Mouse (Mus musculus): ENCODE data around the gene Olfm2. TPM values are rescaled to one million over a fixed set of nuclear protein-coding genes. Genes with fewer than 3 reads are reported as not detected.
A peak's percentile ranks its signal among the peaks of the same experiment; 100 is the strongest.

Gene Olfm2
- polyA plus RNA-seq, 1 experiment from 2014 or later, result 269 TPM

GRCm38 (mm10) chr9:20713478-20713987 lies 32.6 kb downstream of the Olfm2 start:
- H3K27me3 ChIP-seq (replicated peaks; ENCODE audit: control insufficient read depth, insufficient read depth, low read length), result no peaks in the 10 kb centered on the region
- H3K36me3 ChIP-seq (ENCODE audit: control insufficient read depth, insufficient read depth, low read length), result peaks cover 4% of the 10 kb centered on the region; the same call in 1 of the 2 replicates
- H3K4me2 ChIP-seq (ENCODE audit: low read length), result no peak overlapping the region
- H3K4me3 ChIP-seq (ENCODE audit: low read length), result no peak overlapping the region
- WGBS, result 12% methylated on average over 10 of the region's 11 CpGs
- H3K27ac ChIP-seq (ENCODE audit: low read depth, low read length), result peak overlapping the region; percentile 25
- peak overlapping the region; percentile 12 for H3K9ac ChIP-seq (ENCODE audit: low read depth, low read length)
- H3K9me3 ChIP-seq (ENCODE audit: control insufficient read depth, low read length), result no peaks in the 10 kb centered on the region
- ATAC-seq, result peak; percentile 77
- peaks cover 8% of the 10 kb centered on the region for H3K4me1 ChIP-seq (ENCODE audit: control insufficient read depth, insufficient read depth, low read depth, low read length)

GRCm38 (mm10) chr9:20712934-20713477 lies 33.1 kb downstream of the Olfm2 start:
- Histone ChIP-seq H3K27me3 (replicated peaks; ENCODE audit: control insufficient read depth, insufficient read depth, low read length) (no peaks in the 10 kb centered on the region), H3K9me3 (ENCODE audit: control insufficient read depth, low read length) (no peaks in the 10 kb centered on the region), H3K4me1 (ENCODE audit: control insufficient read depth, insufficient read depth, low read depth, low read length) (peaks cover 8% of the 10 kb centered on the region), H3K4me2 (ENCODE audit: low read length) (no peak overlapping the region), H3K27ac (ENCODE audit: low read depth, low read length) (peak overlapping the region; percentile 7), H3K36me3 (ENCODE audit: control insufficient read depth, insufficient read depth, low read length) (peaks cover 4% of the 10 kb centered on the region; the same call in 1 of the 2 replicates), H3K9ac (ENCODE audit: low read depth, low read length) (peak overlapping the region; percentile 10; the same call in 1 of the 2 replicates), H3K4me3 (ENCODE audit: low read length) (no peak overlapping the region)
- 44% methylated on average over 5 of the region's 5 CpGs for WGBS
- ATAC-seq, result peak; percentile 57

GRCm38 (mm10) chr9:20710471-20710870 lies 35.7 kb downstream of the Olfm2 start:
- peaks cover 4% of the 10 kb centered on the region; the same call in 1 of the 2 replicates for H3K36me3 ChIP-seq (ENCODE audit: control insufficient read depth, insufficient read depth, low read length)
- H3K9ac ChIP-seq (ENCODE audit: low read depth, low read length), result no peak overlapping the region
- no peak overlapping the region for H3K4me2 ChIP-seq (ENCODE audit: low read length)
- no peaks in the 10 kb centered on the region for H3K27me3 ChIP-seq (replicated peaks; ENCODE audit: control insufficient read depth, insufficient read depth, low read length)
- peaks cover 8% of the 10 kb centered on the region for H3K4me1 ChIP-seq (ENCODE audit: control insufficient read depth, insufficient read depth, low read depth, low read length)
- H3K9me3 ChIP-seq (ENCODE audit: control insufficient read depth, low read length), result no peaks in the 10 kb centered on the region
- ATAC-seq, result no peak
- 77% methylated on average over 3 of the region's 3 CpGs for WGBS
- no peak overlapping the region for H3K4me3 ChIP-seq (ENCODE audit: low read length)
- no peak overlapping the region for H3K27ac ChIP-seq (ENCODE audit: low read depth, low read length)

GRCm38 (mm10) chr9:20705981-20706380 lies 40.2 kb downstream of the Olfm2 start:
- peaks cover 7% of the 10 kb centered on the region for H3K4me1 ChIP-seq (ENCODE audit: control insufficient read depth, insufficient read depth, low read depth, low read length)
- no peak overlapping the region for H3K9ac ChIP-seq (ENCODE audit: low read depth, low read length)
- H3K4me3 ChIP-seq (ENCODE audit: low read length), result no peak overlapping the region
- H3K27ac ChIP-seq (ENCODE audit: low read depth, low read length), result no peak overlapping the region
- H3K9me3 ChIP-seq (ENCODE audit: control insufficient read depth, low read length), result no peaks in the 10 kb centered on the region
- 62% methylated on average over 4 of the region's 4 CpGs for WGBS
- no peaks in the 10 kb centered on the region for H3K36me3 ChIP-seq (ENCODE audit: control insufficient read depth, insufficient read depth, low read length)
- ATAC-seq, result no peak
- H3K4me2 ChIP-seq (ENCODE audit: low read length), result no peak overlapping the region
- H3K27me3 ChIP-seq (replicated peaks; ENCODE audit: control insufficient read depth, insufficient read depth, low read length), result no peaks in the 10 kb centered on the region

- Histone ChIP-seq H3K4me2 (ENCODE audit: low read length) (no peak overlapping the region), H3K36me3 (ENCODE audit: control insufficient read depth, insufficient read depth, low read length) (no peaks in the 10 kb centered on the region), H3K27me3 (replicated peaks; ENCODE audit: control insufficient read depth, insufficient read depth, low read length) (no peaks in the 10 kb centered on the region), H3K9ac (ENCODE audit: low read depth, low read length) (no peak overlapping the region), H3K9me3 (ENCODE audit: control insufficient read depth, low read length) (no peaks in the 10 kb centered on the region), H3K4me3 (ENCODE audit: low read length) (no peak overlapping the region), H3K27ac (ENCODE audit: low read depth, low read length) (no peak overlapping the region), H3K4me1 (ENCODE audit: control insufficient read depth, insufficient read depth, low read depth, low read length) (peaks cover 7% of the 10 kb centered on the region)
- no peak for ATAC-seq
These were observed 40.7 kb downstream of the Olfm2 start for GRCm38 (mm10) chr9:20705420-20705819.

- peaks cover 7% of the 10 kb centered on the region for H3K4me1 ChIP-seq (ENCODE audit: control insufficient read depth, insufficient read depth, low read depth, low read length)
- H3K9me3 ChIP-seq (ENCODE audit: control insufficient read depth, low read length), result no peaks in the 10 kb centered on the region
- 0 out of 2 replicates have a peak overlapping the region, but pooled peaks have one; percentile 4 for H3K27ac ChIP-seq (ENCODE audit: low read depth, low read length)
- H3K36me3 ChIP-seq (ENCODE audit: control insufficient read depth, insufficient read depth, low read length), result no peaks in the 10 kb centered on the region
- WGBS, result 12% methylated on average over 8 of the region's 8 CpGs
- H3K4me2 ChIP-seq (ENCODE audit: low read length), result no peak overlapping the region
- H3K27me3 ChIP-seq (replicated peaks; ENCODE audit: control insufficient read depth, insufficient read depth, low read length), result no peaks in the 10 kb centered on the region
- ATAC-seq, result no peak
- no peak overlapping the region for H3K4me3 ChIP-seq (ENCODE audit: low read length)
- no peak overlapping the region for H3K9ac ChIP-seq (ENCODE audit: low read depth, low read length)
These were observed 42.2 kb downstream of the Olfm2 start for GRCm38 (mm10) chr9:20703832-20704380.

GRCm38 (mm10) chr9:20697466-20697865 lies 48.7 kb downstream of the Olfm2 start:
- no peak overlapping the region for H3K4me2 ChIP-seq (ENCODE audit: low read length)
- peaks cover 13% of the 10 kb centered on the region for H3K4me1 ChIP-seq (ENCODE audit: control insufficient read depth, insufficient read depth, low read depth, low read length)
- no peak overlapping the region for H3K4me3 ChIP-seq (ENCODE audit: low read length)
- H3K27me3 ChIP-seq (replicated peaks; ENCODE audit: control insufficient read depth, insufficient read depth, low read length), result no peaks in the 10 kb centered on the region
- WGBS, result 15% methylated on average over 8 of the region's 8 CpGs
- H3K27ac ChIP-seq (ENCODE audit: low read depth, low read length), result no peak overlapping the region
- H3K9me3 ChIP-seq (ENCODE audit: control insufficient read depth, low read length), result no peaks in the 10 kb centered on the region
- H3K36me3 ChIP-seq (ENCODE audit: control insufficient read depth, insufficient read depth, low read length), result no peaks in the 10 kb centered on the region
- peak; percentile 7; the same call in 1 of the 2 replicates for ATAC-seq
- H3K9ac ChIP-seq (ENCODE audit: low read depth, low read length), result no peak overlapping the region

GRCm38 (mm10) chr9:20696107-20696712 lies 49.9 kb downstream of the Olfm2 start:
- Histone ChIP-seq H3K9me3 (ENCODE audit: control insufficient read depth, low read length) (no peaks in the 10 kb centered on the region), H3K36me3 (ENCODE audit: control insufficient read depth, insufficient read depth, low read length) (no peaks in the 10 kb centered on the region), H3K4me2 (ENCODE audit: low read length) (no peak overlapping the region), H3K27me3 (replicated peaks; ENCODE audit: control insufficient read depth, insufficient read depth, low read length) (no peaks in the 10 kb centered on the region), H3K4me1 (ENCODE audit: control insufficient read depth, insufficient read depth, low read depth, low read length) (peaks cover 13% of the 10 kb centered on the region), H3K4me3 (ENCODE audit: low read length) (no peak overlapping the region), H3K9ac (ENCODE audit: low read depth, low read length) (no peak overlapping the region), H3K27ac (ENCODE audit: low read depth, low read length) (no peak overlapping the region)
- ATAC-seq, result 0 out of 2 replicates have a peak, but pooled peaks have one; percentile 21
- 44% methylated on average over 5 of the region's 5 CpGs for WGBS

GRCm38 (mm10) chr9:20694721-20695235 lies 51.4 kb downstream of the Olfm2 start:
- no peaks in the 10 kb centered on the region for H3K27me3 ChIP-seq (replicated peaks; ENCODE audit: control insufficient read depth, insufficient read depth, low read length)
- H3K36me3 ChIP-seq (ENCODE audit: control insufficient read depth, insufficient read depth, low read length), result no peaks in the 10 kb centered on the region
- H3K4me1 ChIP-seq (ENCODE audit: control insufficient read depth, insufficient read depth, low read depth, low read length), result peaks cover 17% of the 10 kb centered on the region
- H3K27ac ChIP-seq (ENCODE audit: low read depth, low read length), result peak overlapping the region; percentile 9
- H3K4me3 ChIP-seq (ENCODE audit: low read length), result peak overlapping the region; percentile 15
- 3% methylated on average over 25 of the region's 25 CpGs for WGBS
- H3K4me2 ChIP-seq (ENCODE audit: low read length), result peak overlapping the region; percentile 49
- ATAC-seq, result peak; percentile 34
- H3K9ac ChIP-seq (ENCODE audit: low read depth, low read length), result peak overlapping the region; percentile 41
- no peaks in the 10 kb centered on the region for H3K9me3 ChIP-seq (ENCODE audit: control insufficient read depth, low read length)
